Mouse (Mus musculus): ENCODE measurements around the gene Cyp4f39. TPM values are rescaled to one million over a fixed set of nuclear protein-coding genes. Genes with fewer than 3 reads are reported as not detected.

Cyp4f39 gene
- total RNA-seq (2023), result not detected

GRCm38 (mm10) chr17:32452482-32452881 lies at the start of gene Cyp4f39:
Cyp4f39 (plus strand) TSS chr17:32452723.

DNA sequence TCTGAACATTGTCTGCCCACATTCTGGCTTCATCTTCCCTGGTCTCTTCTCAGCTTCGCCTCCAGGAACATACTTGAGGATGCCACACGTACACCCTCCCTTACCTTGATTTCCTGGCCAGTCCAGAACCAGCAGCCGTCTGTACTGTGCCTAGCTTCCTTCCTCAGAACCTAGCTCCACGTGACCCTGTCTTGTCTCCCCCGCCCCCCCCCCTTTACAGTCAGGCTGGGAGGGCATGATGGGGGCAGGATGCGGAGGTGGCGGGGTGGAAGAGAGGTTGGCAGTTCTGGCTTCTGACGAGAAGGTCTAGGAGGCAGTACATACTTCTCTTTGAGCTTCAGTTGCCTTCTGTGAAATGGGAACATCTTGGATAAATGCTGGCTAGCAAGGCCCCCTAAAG lies 49.1 kb upstream of the Cyp4f39 start, which contains the start of gene Rasal3:
Gene Rasal3 (minus strand): TSS at position 167 of the 400 bp plus-strand sequence.

DNA sequence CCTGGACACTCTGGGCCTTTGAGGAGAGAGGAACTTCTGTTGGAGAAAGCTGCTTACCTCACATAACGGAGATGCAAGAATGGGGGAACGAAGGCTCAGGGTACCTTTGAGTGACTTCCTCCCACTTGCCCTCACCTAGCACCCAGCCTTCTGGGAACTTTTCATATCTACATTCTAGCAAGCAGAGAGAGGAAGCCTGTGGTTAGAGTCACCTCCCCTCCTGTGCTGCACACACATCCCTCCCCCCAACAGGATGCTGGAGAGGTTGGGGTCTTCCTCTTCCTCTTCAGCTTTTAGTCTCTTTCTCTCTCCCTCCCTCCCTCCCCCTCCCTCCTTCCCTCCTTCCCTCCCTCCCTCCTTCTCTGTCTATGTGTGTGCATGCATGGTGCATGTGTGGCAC lies 28.5 kb upstream of the Cyp4f39 start, which contains the start of gene Pglyrp2:
Gene Pglyrp2 (minus strand): TSS at position 134 of the 400 bp plus-strand sequence.

GRCm38 (mm10) chr17:32505851-32506728 lies 53.6 kb downstream of the Cyp4f39 start, which contains the start of gene Cyp4f17:
Cyp4f17 (plus strand) TSS chr17:32506050.

GRCm38 (mm10) chr17:32536051-32536866 lies 83.7 kb downstream of the Cyp4f39 start, which contains the start of gene Cyp4f16:
Cyp4f16 (plus strand) TSS chr17:32536558.

Other genes starting within 250 kb of the Cyp4f39 start
- gene Brd4, start 168.0 kb upstream of the Cyp4f39 start, total RNA-seq (2023), result 275 TPM
- gene Akap8, start 131.5 kb upstream of the Cyp4f39 start, total RNA-seq (2023), result 284 TPM
- gene Akap8l, start 102.1 kb upstream of the Cyp4f39 start, total RNA-seq (2023), result 186 TPM
- 32.1 TPM for gene Wiz, start 63.3 kb upstream of the Cyp4f39 start, total RNA-seq (2023)
- 562 TPM for gene Rasal3, start 49.1 kb upstream of the Cyp4f39 start, total RNA-seq (2023)
- 69.5 TPM for gene Pglyrp2, start 28.6 kb upstream of the Cyp4f39 start, total RNA-seq (2023)
- gene Cyp4f17, start 53.3 kb downstream of the Cyp4f39 start, total RNA-seq (2023), result 0.86 TPM
- gene Cyp4f16, start 83.8 kb downstream of the Cyp4f39 start, total RNA-seq (2023), result 3.8 TPM
- 0.34 TPM for gene Cyp4f37, start 168.6 kb downstream of the Cyp4f39 start, total RNA-seq (2023)
- not detected for gene Cyp4f40, start 206.2 kb downstream of the Cyp4f39 start, total RNA-seq (2023)
- gene Cyp4f15, start 232.9 kb downstream of the Cyp4f39 start, total RNA-seq (2023), result not detected

Data from CD8-positive naive resting alpha-beta T cell, adult 57 days (primary cell).